Mouse (Mus musculus) lung, embryonic 14.5 days (tissue): Measurements from ENCODE around the gene Mei1. TPM values are rescaled to one million over a fixed set of nuclear protein-coding genes. Genes with fewer than 3 reads are reported as not detected.

Experiments
- ATAC-seq: fragments of 200-750 bp; cut with Nextera tagmentation; 2 replicates; pipeline ENCODE4 v1.8.0; 2017; ENCODE audit warnings: mild to moderate bottlenecking, moderate TSS enrichment, moderate library complexity; ENCODE audit not compliant: insufficient read depth
- DNase-seq: peaks from one replicate; pipeline ENCODE4 v3.0.0-alpha.2; 2015
- H3K27ac ChIP-seq: fragments of 300-500 bp; sonication (generic); 2 replicates; pipeline ENCODE4 v1.5.1; 2014; ENCODE audit warnings: low read depth, mild to moderate bottlenecking, moderate library complexity
- H3K27me3 ChIP-seq: fragments of 300-500 bp; sonication (generic); 2 replicates; pipeline ENCODE4 v1.6.1; 2014; ENCODE audit warnings: low read length, control low read depth; ENCODE audit not compliant: insufficient read depth
- H3K36me3 ChIP-seq: fragments of 300-500 bp; sonication (generic); 2 replicates; pipeline ENCODE4 v1.6.1; 2014; ENCODE audit warnings: control low read depth; ENCODE audit not compliant: insufficient read depth
- H3K4me1 ChIP-seq: fragments of 300-500 bp; sonication (generic); 2 replicates; pipeline ENCODE4 v1.6.1; 2014; ENCODE audit warnings: antibody characterized with exemption, control low read depth; ENCODE audit not compliant: insufficient read depth
- H3K4me2 ChIP-seq: fragments of 300-500 bp; sonication (generic); 2 replicates; pipeline ENCODE4 v1.6.1; 2014; ENCODE audit warnings: mild to moderate bottlenecking
- H3K4me3 ChIP-seq: fragments of 300-500 bp; sonication (generic); 2 replicates; pipeline ENCODE4 v1.5.1; 2014; ENCODE audit warnings: low read depth, low read length
- H3K9ac ChIP-seq: fragments of 300-500 bp; sonication (generic); 2 replicates; pipeline ENCODE4 v1.6.1; 2014
- H3K9me3 ChIP-seq: fragments of 300-500 bp; sonication (generic); 2 replicates; pipeline ENCODE4 v1.6.1; 2016; ENCODE audit warnings: low read depth, low read length, control low read depth
- CTCF ChIP-seq: IDR thresholded peaks from 2 replicates; pipeline ENCODE4 v1.5.1; 2016; ENCODE audit warnings: antibody characterized with exemption, low read depth
- WGBS: fragments of 180-500 bp; shearing (Covaris S2); extraction: QIAGEN DNeasy Blood & Tissue Kit; methylation state at CpG from one replicate; pipeline ENCODE4 v1.1.7; 2014; 5-methylcytosine and 5-hydroxymethylcytosine counted together
- polyA plus RNA-seq: library from polyadenylated mRNA; unstranded; fragments of >200 nt; fragmentation: Nextera tagmentation; extraction: Ambion mirVana; gene quantifications from 2 replicates; pipeline ENCODE4 v1.2.1, GENCODE M21; 2014

The Mei1 gene
- polyA plus RNA-seq, 1 experiment from 2014 or later: not detected

- peak; percentile 41 for TF ChIP-seq CTCF
- peaks cover 79% of the 10 kb centered on the region for H3K36me3 ChIP-seq
- H3K9me3 ChIP-seq: no peaks in the 10 kb centered on the region
- no peaks in the 10 kb centered on the region for H3K4me1 ChIP-seq
- no peak overlapping the region for H3K27ac ChIP-seq
- 78% methylated on average over 12 of the region's 12 CpGs for WGBS
- no peaks in the 10 kb centered on the region for H3K27me3 ChIP-seq
- no peak for ATAC-seq
- H3K9ac ChIP-seq: no peak overlapping the region
- DNase-seq: peak; percentile 67
- H3K4me3 ChIP-seq: no peak overlapping the region
- H3K4me2 ChIP-seq: no peak overlapping the region
These were observed 33.7 kb upstream of the Mei1 start for GRCm38 (mm10) chr15:82035904-82036689.

DNA sequence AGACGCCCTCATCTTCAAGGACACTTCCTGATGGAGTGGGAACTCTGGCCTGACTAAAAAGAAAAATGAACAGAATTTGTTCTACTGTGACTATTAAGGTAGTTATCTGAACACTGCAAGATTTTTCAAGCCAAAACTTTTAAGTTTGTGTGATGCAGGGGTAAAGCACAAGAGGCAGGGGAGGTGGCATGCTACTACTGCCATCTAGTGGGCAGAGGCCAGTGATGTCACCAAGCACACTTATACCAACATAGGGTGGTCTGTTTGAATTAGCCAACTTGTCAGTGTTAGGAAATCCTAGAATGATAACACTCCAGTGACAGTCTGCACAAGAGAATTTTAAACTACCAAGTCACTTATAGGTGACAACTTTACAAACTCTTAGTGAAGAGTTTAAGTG, 29.1 kb upstream of the Mei1 start:
- Histone ChIP-seq H3K4me2 (no peak overlapping the region), H3K27me3 (no peaks in the 10 kb centered on the region), H3K9ac (no peak overlapping the region), H3K4me3 (no peak overlapping the region), H3K4me1 (no peaks in the 10 kb centered on the region), H3K36me3 (peaks cover 68% of the 10 kb centered on the region), H3K27ac (no peak overlapping the region), H3K9me3 (no peaks in the 10 kb centered on the region)
- peak; percentile 79 for ATAC-seq
- DNase-seq: peak; percentile 79
- TF ChIP-seq CTCF: peak; percentile 81
- WGBS: 93% methylated on average over 1 of the region's 1 CpGs

DNA sequence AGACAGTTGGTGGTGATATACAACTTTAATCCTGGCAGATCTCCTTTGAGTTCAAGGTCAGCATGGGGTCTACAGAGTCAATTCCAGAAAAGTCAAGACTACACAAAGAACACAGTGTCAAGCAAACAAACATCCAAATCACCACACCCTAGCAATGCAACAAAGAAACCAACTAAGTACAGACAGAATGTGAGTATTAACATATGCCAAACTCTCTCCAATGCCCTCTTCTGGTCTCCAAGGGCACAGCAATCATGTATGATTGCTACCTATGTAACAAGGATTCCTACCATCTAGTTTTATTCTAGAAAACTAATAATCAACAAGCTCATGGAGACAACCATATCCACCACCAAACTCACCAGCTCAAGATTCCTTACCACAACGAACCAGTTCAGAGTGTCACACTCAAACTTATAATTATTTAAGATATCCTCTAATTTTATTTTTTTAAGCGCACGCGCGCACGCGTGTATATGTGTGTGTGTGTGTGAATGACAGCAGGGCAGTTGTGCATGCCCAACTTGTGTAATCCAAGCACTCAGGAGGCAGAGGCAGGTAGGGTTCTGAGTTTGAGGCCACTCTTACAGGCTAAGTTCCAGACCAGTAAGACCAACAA, 25.5 kb upstream of the Mei1 start:
- TF ChIP-seq CTCF: peak; percentile 38
- DNase-seq: peak; percentile 45
- Histone ChIP-seq H3K9ac (no peak overlapping the region), H3K4me2 (no peak overlapping the region), H3K36me3 (peaks cover 37% of the 10 kb centered on the region), H3K9me3 (no peaks in the 10 kb centered on the region), H3K27ac (no peak overlapping the region), H3K4me3 (no peak overlapping the region), H3K27me3 (no peaks in the 10 kb centered on the region), H3K4me1 (no peaks in the 10 kb centered on the region)
- ATAC-seq: no peak
- 94% methylated on average over 7 of the region's 7 CpGs for WGBS

DNA sequence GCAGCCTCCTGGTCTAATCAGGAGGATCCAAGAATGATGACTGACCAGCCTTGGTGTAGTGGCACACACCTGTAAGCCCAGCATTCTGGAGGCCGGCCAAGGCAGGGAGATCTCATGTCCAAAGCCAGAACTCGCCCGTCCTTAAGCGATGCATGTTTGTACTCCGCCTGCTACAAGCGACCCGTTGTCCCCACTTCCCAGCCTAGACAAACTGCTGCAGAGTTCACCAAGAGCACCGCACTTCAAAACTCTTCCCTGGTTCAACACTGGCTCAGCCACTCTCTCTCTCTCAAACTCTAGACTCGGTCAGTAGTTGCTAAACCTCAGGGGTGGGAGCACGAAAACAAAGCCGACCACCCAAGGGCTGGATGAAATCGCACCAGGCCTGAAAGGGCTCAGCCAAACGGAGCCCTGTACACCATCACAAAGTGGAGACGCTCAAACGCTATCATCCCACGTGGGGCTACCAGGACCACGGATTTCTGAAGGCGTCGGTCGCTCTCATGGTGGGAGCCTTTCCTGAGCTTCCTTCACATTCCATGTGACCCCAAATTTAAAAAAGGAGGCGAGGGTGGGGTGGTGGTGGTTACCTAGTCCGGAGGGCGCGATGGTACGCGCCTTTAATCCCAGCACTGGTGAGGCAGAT, 23.4 kb upstream of the Mei1 start:
- Histone ChIP-seq H3K27me3 (no peaks in the 10 kb centered on the region), H3K4me3 (peak overlapping the region; percentile 100), H3K4me2 (peak overlapping the region; percentile 84), H3K9ac (peak overlapping the region; percentile 98), H3K27ac (peak overlapping the region; percentile 94; the same call in 1 of the 2 replicates), H3K9me3 (no peaks in the 10 kb centered on the region), H3K36me3 (peaks cover 20% of the 10 kb centered on the region), H3K4me1 (no peaks in the 10 kb centered on the region)
- ATAC-seq: peak; percentile 26; the same call in 1 of the 2 replicates
- no peak for TF ChIP-seq CTCF
- 1% methylated on average over 26 of the region's 26 CpGs for WGBS
- DNase-seq: peak; percentile 22

DNA sequence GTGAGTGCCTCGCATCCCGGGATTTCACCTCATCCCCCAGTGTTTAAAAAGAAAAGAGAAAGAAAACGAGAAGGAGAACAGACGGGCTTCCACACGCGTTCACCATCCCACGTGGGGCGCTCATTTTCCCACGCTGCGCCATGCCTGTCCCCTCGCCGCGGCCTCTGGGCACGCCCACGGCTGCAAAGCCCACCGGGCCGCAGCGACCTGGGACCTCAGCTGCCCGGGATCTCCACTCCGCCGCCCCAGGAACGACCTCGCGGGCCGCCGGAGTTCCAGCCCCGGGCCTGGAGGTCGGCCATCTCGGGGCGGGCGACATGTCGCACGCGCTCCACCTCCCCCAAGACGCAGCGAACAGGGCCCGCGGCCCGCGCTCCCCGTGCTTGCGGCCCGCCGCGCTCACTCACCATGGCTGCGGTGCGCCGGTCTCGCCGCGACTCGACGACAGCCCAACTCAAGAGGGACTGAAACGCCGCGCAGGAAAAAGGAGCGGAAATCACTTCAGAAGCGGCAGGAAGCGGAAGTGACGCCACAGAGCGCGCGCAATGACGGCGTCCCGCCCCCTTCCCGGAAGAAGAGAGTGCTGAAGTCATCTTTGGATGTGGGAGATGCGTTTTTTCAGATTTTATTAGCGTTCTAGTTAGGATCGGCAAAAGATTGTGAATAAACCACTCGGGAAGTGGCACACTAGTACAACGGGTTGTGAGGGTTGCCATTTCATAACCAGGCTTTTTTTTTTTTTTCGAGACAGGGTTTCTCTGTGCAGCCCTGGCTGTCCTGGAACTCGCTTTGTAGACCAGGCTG, 22.5 kb upstream of the Mei1 start, which contains the start of gene Snu13:
Gene Snu13 (minus strand): TSS at position 519 of the 804 bp plus-strand sequence.
- Histone ChIP-seq H3K4me2 (peak within 1 kb of the TSS; percentile 84), H3K9ac (peak within 1 kb of the TSS; percentile 98), H3K4me1 (no peaks in the 10 kb centered on the region), H3K36me3 (peaks cover 18% of the 10 kb centered on the region), H3K27me3 (no peaks in the 10 kb centered on the region), H3K9me3 (no peaks in the 10 kb centered on the region), H3K4me3 (peak within 1 kb of the TSS; percentile 100), H3K27ac (peak within 1 kb of the TSS; percentile 94)
- WGBS: under 1% methylated on average over 74 of the region's 74 CpGs
- TF ChIP-seq CTCF: no peak
- DNase-seq (peak; percentile 96), ATAC-seq (peak; percentile 79)

GRCm38 (mm10) chr15:82052544-82052943, 17.3 kb upstream of the Mei1 start:
- WGBS: 59% methylated on average over 5 of the region's 5 CpGs
- ATAC-seq: no peak

More at GRCm38 (mm10) chr15:82052544-82052943, 17.3 kb upstream of the Mei1 start:
- no peak for DNase-seq
- H3K27ac ChIP-seq: no peak overlapping the region
- no peak overlapping the region for H3K9ac ChIP-seq
- H3K36me3 ChIP-seq: no peaks in the 10 kb centered on the region
- no peak for TF ChIP-seq CTCF
- no peak overlapping the region for H3K4me2 ChIP-seq
- H3K9me3 ChIP-seq: no peaks in the 10 kb centered on the region
- no peaks in the 10 kb centered on the region for H3K4me1 ChIP-seq
- H3K27me3 ChIP-seq: no peaks in the 10 kb centered on the region
- H3K4me3 ChIP-seq: no peak overlapping the region
